Mouse (Mus musculus): ENCODE results near the gene Col4a4.

DNA sequence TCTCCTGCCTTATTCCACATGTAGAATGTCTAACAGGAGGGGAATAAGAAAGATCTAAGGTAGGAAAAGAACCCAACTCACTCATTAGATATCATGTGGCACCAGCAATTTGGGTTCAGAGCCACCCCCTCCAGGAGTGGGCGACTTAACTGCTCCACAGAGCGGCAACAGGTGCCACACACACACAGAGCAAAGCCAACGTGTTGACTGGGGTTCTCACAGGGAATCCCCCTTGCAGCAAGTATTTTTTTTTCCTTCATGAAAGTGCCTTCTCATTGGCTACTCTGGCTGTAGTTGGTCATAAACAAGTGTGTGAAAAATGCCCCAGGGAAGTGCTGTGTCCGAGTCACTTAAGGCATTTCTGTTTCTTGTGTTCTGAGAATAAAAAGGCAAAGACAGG, 143.1 kb downstream of the Col4a4 start:
- TF ChIP-seq EP300 (IDR thresholded peaks at IDR 0.05; ENCODE audit: low read depth), result no peak
- TF ChIP-seq CTCF (IDR thresholded peaks at IDR 0.05; ENCODE audit: low read depth), result no peak

Measured in liver, embryonic 14.5 days (tissue).